Mouse (Mus musculus) CD4-positive, CD25-positive, alpha-beta regulatory T cell, adult 9 weeks (primary cell): ENCODE results near the gene Ptms. TPM values are rescaled to one million over a fixed set of nuclear protein-coding genes. Genes with fewer than 3 reads are reported as not detected.

Experiments
- polyA plus RNA-seq: library from polyadenylated mRNA; unstranded; fragments of 100-300 nt; shearing (Covaris generic); gene quantifications from one replicate; pipeline ENCODE4 v1.2.1, GENCODE M21; 2017

Ptms gene
- polyA plus RNA-seq: 10.0 TPM

DNA sequence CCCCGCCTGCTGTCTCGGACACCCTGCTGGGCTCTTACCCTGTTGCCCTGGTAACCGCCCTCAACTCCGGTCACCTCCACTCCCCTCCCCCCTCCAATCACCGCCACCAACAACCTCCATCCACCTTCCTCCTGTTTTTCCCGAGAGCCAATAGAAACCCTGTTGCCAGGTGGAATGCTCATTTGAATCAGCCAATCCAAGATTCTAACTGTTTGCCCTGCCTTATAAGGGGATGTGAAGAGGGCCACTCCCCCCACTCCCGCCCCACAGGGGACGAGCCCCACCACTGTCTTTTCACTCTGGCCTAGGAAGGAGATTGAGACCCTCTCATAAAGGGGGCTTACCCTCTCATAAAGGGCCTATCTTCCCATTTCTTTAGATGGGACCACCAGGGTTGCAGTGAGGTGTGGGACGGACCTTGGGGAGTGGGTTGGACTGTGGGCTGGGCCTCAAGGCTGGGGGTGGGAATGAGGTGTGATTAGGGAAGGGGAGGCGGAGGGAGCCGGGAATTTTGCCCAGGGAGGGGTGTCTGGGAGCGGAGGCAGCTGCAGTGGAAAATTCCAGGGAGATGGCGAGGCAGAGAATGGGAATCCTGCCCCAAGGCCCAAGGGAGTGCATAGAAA lies at the start of gene Ptms:
Gene Ptms, minus strand, starts transcription at position 409 of the 623 bp plus-strand sequence.

GRCm38 (mm10) chr6:124965088-124965719 lies 45.3 kb upstream of the Ptms start, which contains the start of gene Cops7a:
Gene Cops7a, minus strand, starts transcription at chr6:124965538.

GRCm38 (mm10) chr6:124930754-124931524 lies 11.0 kb upstream of the Ptms start, which contains the start of gene Mlf2:
Gene Mlf2, plus strand, starts transcription at chr6:124931386.

GRCm38 (mm10) chr6:124911533-124912218 lies 8.2 kb downstream of the Ptms start, which contains the start of gene Lag3:
Gene Lag3, minus strand, starts transcription at chr6:124911705.

DNA sequence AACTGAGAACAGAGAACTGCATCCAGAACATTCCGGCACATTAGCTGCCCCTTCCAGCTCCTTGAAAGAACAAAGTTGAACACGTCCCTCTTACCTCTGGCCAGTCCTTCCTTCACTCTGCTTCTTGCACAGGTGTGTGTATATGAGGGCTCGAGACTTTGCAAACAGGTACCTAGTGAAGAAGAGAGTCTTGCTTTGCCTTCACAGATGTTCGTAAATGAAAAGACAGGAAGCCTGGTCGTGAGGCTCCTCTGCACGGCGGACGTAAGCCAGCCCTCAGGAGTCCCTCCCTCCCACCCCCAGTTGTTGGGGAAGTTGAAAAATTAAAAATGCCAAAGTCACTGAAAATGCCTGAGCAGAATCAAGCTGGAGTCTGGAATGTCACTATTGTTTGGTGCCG lies 31.9 kb downstream of the Ptms start, which contains the start of gene Cd4:
Gene Cd4, minus strand, starts transcription at position 236 of the 400 bp plus-strand sequence.

Other genes with a start within 250 kb of the Ptms start
- 347 TPM for gene Emg1, start 207.9 kb downstream of the Ptms start, polyA plus RNA-seq
- gene Phb2, start 207.8 kb downstream of the Ptms start, polyA plus RNA-seq: 140 TPM
- 357 TPM for gene Ptpn6, start 181.4 kb downstream of the Ptms start, polyA plus RNA-seq
- gene Grcc10, start 178.7 kb downstream of the Ptms start, polyA plus RNA-seq: 578 TPM
- gene Gm45234, start 164.1 kb downstream of the Ptms start, polyA plus RNA-seq: not detected
- gene Atn1, start 163.6 kb downstream of the Ptms start, polyA plus RNA-seq: 3.1 TPM
- 5.0 TPM for gene Eno2, start 150.4 kb downstream of the Ptms start, polyA plus RNA-seq
- gene Lrrc23, start 140.4 kb downstream of the Ptms start, polyA plus RNA-seq: 2.5 TPM
- 8.1 TPM for gene Spsb2, start 111.4 kb downstream of the Ptms start, polyA plus RNA-seq
- gene Tpi1, start 105.8 kb downstream of the Ptms start, polyA plus RNA-seq: 133 TPM
- gene Usp5, start 90.6 kb downstream of the Ptms start, polyA plus RNA-seq: 133 TPM
- gene Cdca3, start 90.6 kb downstream of the Ptms start, polyA plus RNA-seq: 8.8 TPM
- gene Gnb3, start 79.8 kb downstream of the Ptms start, polyA plus RNA-seq: not detected
- gene P3h3, start 62.4 kb downstream of the Ptms start, polyA plus RNA-seq: 0.10 TPM
- gene Gpr162, start 56.1 kb downstream of the Ptms start, polyA plus RNA-seq: 0.43 TPM
- gene Cd4, start 31.9 kb downstream of the Ptms start, polyA plus RNA-seq: 308 TPM
- gene Lag3, start 8.4 kb downstream of the Ptms start, polyA plus RNA-seq: 4.4 TPM
- 107 TPM for gene Mlf2, start 11.3 kb upstream of the Ptms start, polyA plus RNA-seq
- 116 TPM for gene Cops7a, start 45.4 kb upstream of the Ptms start, polyA plus RNA-seq
- gene Pianp, start 76.6 kb upstream of the Ptms start, polyA plus RNA-seq: 0.42 TPM
- 14.6 TPM for gene Zfp384, start 89.0 kb upstream of the Ptms start, polyA plus RNA-seq
- gene Ing4, start 119.7 kb upstream of the Ptms start, polyA plus RNA-seq: 92.1 TPM
- gene Acrbp, start 129.6 kb upstream of the Ptms start, polyA plus RNA-seq: 30.7 TPM
- gene Lpar5, start 147.8 kb upstream of the Ptms start, polyA plus RNA-seq: 16.7 TPM
- gene Chd4, start 175.9 kb upstream of the Ptms start, polyA plus RNA-seq: 89.0 TPM
- gene Nop2, start 211.8 kb upstream of the Ptms start, polyA plus RNA-seq: 70.8 TPM
- gene Iffo1, start 225.1 kb upstream of the Ptms start, polyA plus RNA-seq: 12.5 TPM
- 331 TPM for gene Gapdh, start 246.4 kb upstream of the Ptms start, polyA plus RNA-seq